Mouse (Mus musculus) kidney, postnatal 25 days (tissue): ENCODE measurements around the gene Casz1.

ENCODE experiments used
- DNase-seq, 2 experiments: peaks; one replicate each; pipeline ENCODE4 v3.0.0; 2021; ENCODE audit warnings: mixed read lengths in 2 of 2

Casz1 gene

GRCm38 (mm10) chr4:148879631-148880030, 75.4 kb downstream of the Casz1 start:
- no peak for DNase-seq

DNA sequence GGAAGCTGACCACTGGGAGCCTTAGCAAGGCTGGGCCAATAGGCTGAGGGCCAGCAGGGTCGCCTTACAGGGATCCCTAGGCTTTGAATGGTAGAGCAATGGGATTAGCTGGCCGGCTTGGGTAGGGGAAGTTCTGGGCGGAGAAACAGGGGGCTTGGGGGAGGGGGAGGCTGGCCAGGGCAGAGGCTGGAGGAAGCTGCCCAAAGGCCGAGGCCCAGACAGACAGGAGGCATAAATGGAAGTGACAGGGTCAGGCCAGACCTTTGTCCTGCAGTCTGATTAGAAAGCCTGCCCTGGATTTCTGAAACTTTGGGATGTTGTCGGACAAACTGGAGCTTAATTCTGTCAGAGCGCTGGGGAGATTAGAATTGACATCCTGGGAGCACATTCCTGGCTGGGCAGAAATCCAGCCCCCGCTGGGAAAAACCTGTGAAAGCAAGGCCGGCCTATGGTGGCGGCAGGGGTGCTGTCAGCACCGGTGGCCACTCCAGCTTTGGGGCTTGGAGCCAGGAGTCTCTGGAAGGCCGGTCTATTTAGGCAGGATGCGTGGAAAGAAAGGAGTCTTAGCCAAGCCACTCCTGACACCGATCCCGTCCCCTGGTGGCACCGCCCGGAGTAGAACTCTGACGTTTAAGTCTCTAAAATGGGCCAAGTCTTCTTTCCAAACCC, 76.9 kb downstream of the Casz1 start:
- peak; percentile 38 to 71 for DNase-seq

DNA sequence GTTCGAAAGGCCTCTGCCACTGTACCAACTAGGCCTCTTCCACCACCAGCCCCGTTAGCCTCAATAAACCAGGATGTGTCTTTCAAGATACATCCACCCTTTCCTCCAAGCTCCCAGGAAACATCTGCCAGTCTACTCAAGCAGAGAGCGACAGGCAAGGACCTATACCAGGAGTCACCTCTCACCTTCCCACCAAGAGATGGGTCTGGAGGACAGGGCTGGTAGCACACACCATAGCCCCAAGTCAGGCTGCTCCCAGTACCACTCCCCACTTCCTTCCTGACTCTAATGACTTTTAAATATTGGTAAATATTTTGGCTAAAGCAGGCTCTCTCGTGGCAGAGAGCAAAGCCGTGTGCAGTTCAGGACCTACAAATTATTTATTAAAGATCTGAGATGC, 77.6 kb downstream of the Casz1 start:
- no peak for DNase-seq

DNA sequence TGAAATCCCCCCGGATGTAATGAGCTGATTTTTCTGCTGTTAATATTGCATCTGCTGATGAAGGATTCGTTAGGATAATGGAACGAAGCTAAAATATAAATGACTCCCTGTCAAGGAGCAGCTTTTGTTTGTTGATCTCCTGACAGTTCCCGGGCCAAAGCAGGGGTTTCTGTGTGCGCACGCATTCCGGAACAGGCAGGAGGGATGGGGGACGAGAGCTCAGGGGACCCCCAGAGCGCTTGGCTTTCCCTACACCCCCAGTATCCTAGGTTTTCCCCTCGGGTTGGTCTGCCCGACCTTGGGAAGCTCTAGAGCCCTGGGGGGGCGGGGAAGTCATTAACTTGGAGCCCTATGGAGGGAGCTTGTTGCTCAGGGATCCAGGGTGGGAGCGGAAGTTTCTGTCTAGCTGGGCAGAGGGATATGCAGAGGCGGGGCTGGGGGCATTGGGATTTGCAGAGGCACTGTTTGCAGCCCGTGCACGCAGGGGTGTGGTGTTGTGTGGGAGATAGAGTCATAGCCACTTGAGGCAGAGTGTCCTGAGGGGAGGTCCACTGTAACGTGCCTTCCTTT, 78.2 kb downstream of the Casz1 start:
- no peak for DNase-seq

- DNase-seq: no peak
Observed at GRCm38 (mm10) chr4:148884596-148884995, 80.4 kb downstream of the Casz1 start.

DNA sequence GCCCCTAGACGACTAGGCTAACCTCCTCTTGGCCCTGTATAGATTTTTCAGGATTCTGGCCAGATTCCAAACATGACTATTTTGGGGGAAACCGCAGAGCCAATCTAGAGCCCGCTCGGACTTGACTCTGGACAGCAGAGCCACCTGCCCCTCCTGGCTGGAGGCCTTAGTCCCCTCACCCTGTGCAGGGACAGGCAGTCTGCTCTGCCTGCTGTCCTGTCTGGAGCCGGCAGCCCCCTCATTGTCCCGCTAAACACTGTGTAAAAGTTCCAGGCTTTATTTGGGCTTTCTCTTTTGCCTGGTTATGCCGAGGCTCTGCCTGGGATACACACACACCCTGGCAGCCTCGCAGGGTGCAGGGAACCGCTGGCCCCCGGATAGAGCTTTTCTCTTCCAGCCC, 81.2 kb downstream of the Casz1 start:
- no peak for DNase-seq

DNA sequence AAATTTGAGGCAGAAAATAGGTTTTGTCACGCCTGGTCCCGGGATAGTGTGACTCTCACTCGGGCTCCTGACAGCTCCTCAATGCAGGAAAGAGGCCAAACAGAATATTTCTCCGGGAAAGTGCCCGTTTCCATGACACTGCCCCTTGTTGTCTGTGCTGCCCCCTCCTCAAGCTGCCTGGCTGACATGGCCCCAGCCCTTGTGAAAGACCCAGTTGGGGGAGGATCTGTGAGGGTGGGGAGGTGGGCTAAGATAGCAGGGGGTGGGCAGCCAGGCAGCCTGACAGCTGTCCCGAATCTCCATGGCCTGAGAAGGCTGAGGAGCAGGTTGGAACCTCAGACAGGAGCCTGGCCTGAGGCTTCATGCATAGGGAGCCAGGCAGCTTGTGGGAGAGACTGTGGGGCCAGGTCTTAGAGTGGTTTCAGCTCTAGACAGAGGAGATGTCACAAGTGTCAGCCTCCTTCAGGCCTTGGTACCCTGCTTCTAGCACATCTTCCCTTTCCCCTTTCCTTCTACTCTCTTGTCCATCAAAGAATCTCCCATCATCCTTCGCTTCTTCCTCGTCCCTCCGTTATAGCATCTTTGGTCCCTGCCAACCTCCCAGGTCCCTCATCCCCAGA, 81.8 kb downstream of the Casz1 start:
- DNase-seq: no peak

GRCm38 (mm10) chr4:148888229-148888628, 84.0 kb downstream of the Casz1 start:
- DNase-seq: no peak

- no peak for DNase-seq
Observed at GRCm38 (mm10) chr4:148889011-148889410, 84.8 kb downstream of the Casz1 start.

- no peak for DNase-seq
Observed at GRCm38 (mm10) chr4:148890442-148890841, 86.2 kb downstream of the Casz1 start.

DNA sequence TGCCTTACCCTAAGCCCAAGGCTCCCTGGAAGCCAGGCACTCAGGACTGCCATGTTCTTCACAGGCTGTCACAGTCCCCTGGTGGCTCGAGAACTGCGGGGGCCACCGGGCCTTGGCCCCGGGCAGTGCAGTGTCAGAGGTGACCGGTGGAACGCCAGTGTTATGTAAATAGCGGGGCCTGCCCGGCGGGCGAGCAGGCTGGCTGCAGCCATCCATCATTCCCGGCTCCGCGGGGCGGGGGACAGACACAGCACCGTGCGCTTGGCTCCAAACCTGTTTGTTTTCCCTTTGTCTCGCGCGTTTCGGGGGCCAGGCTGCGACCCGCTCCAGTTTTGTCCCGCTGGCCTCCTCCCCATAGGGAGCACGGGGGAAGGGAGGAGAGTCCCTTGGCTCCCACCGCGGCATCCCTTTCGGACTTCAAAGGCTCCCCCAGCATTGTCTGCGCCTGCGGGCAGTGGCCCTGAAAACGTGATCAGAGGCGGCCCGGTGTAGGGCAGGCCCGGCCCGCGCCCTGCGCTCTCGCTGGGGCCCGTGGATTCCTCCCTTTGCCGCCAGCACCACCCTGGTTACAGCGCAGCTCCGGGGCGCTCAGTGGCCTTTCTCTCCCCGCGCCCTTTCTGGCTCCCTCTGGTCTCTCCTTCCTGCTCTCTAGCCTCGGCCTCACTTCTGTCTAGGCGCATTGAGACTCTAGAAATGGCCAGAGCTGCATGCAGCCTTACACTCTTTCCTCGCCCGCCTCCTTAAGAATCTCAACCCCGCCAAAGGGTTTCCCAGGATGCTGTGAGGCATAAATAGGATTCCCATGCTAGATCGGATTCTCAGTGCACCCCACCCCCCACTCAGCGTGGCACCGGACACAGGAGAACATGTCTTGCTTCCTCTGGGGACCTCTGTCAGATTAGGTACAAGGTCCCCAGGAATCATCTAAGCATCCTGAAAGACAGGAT, 86.9 kb downstream of the Casz1 start:
- peak; percentile 35 to 71 for DNase-seq

DNA sequence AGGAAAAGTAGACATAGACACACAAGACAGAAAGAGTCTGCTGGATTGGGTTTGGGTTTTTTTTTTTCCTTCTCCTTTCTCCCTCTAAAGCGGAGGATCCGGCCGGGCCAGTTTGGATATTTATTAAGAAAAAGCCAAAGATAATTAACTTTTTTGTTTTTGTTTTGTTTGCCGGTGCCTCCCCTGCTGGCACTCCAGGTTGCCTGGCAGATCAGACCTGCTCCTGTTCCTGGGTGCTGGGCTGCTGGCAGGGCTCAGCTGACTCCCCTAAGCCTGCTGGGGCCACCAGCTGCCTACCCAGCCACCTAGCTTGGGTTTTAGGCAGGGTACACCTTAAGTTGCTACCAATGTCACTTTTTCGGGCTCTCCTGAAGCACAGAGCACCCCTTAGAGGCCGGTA, 91.9 kb downstream of the Casz1 start:
- peak in 1 of 2 experiments; percentile 63 for DNase-seq

DNA sequence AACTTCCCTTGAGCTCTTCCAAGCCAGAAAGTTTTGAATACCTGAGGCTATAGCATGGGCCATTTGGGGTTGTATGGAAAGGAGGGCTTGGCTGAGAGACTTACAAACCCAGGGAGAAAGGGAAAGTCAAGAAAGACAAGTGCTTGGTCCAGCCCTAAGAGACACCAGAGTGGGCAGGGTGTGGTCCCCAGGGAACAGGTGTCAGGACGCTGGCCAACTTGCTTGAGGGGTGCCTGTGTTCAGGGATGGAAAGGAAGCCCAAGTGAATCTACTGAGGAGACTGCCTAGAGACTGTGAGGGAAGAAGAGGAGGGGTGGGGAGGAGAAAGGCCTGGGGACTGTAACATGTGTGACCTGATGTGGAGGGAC, 95.7 kb downstream of the Casz1 start:
- no peak for DNase-seq

DNA sequence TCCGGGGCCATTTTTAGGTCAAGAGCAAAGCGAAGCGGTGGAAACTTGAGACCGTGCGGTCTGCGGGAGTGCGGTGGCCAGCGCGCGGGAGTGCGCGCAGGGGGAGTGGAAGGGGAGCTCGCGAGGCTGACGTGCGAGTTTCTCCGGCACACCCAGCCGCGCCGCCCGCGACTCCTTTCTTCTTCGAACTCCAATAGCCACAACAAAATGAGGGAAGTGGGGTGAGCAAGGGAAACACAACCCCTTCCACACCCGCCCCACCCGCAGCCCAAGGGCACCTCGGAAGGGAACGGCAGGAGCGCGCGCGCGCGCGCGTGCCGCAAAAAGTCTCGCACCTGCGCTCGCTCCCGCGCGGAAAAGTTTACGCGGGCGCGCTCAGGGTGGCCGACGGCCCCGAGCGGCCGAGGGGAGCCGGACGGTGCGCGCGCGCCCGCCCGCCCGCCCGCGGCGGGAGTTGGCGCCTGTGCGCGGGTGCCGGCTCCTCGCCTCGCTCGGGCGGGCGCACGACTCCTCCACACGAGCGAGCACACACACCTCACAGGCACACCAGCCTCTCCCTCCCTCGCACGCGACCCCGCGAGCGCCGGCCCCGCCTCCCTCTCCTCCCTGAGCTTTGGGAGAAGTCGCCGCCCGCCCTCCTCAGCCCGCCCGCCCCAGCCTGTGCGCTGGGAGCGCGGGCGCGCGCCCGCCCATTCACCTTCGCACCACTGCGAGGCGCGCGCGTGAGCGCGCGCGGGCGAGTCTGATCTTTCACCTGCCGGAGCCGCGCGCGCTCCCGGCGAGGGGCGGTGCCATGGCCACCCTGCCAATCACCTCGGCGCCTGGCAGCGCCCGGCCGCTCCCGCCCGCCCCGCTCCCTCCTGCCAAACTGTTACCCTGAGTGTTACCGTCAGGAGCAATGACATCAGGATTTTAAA, 96.3 kb downstream of the Casz1 start:
- peak; percentile 88 to 95 for DNase-seq

DNA sequence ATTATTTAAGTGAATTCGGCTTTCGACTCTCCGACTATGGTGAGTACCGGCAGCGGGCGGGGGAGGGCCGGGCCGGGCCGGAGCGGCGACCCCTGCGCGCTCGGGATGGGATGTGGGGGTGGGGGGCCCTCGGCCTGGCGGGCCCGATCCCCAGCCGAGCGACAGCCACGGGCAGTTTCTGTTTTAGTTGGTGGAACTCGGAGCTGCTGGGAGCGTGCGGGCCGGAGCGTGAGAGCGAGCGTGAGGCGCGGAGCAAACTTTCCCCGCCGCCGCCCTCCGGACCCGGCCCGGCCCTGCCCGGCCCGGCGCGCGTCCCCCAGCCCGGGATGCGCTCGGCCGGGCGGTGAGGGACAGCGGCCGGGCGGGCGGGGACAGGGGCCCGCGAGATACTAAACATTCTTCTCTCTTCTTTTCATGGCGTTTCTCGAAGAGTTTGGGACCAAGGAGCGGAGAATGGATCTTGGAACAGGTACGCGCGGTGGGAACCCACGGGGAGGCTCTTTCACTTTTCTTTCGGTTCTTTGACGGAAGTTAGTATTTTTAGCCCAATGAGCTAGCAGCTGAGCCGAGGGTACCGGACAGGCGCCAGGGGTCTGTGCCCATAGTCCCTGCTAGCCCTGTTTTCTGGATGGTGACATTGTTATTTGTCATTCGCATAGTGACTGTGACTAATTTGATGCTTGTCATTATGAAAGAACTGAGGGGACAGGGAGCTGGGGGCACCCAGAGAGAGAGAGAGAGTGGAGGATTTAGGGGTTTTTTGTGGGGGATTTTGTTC, 97.2 kb downstream of the Casz1 start:
- peak in 1 of 2 experiments; percentile 65 for DNase-seq

DNA sequence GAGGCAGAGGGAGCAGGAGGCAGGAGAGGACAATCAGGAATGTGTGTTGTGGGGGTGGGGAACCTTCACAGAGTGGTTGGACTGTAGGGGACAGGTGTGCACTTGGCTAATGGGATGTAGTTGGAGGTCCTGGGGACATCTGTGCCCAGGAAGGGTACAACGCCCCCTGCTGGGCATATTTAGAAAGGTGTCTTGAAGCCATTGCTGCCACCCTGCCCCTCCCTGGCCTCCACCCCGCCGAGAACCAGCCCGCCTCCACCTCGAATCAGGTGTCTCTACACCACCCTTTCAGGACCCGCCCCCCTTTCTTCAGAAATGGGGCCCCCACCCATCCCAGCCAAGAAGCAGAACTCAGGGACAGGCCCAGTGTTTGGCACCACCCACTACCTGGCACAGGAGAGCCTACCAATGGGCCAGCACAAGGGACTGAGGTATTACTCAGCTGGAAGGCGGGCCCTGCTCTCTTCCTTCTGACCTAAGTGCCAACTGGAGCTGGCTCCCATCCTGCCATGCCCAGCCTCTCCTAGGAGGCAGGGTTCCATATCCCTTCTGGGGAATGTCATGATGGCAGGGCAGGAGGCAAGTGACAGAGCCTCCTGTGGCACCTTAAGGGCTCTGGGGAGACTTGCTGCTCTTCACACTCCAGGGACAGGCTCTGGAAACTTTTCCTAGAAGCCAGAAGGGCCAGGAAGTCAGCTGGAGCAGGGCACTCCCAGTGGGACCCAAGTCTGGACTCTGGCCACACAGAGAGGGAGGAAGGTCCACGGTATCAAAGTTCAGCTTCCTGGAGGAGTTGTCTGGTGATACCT, 98.9 kb downstream of the Casz1 start:
- peak; percentile 85 to 93 for DNase-seq

GRCm38 (mm10) chr4:148905295-148905694, 101.1 kb downstream of the Casz1 start:
- no peak for DNase-seq

DNA sequence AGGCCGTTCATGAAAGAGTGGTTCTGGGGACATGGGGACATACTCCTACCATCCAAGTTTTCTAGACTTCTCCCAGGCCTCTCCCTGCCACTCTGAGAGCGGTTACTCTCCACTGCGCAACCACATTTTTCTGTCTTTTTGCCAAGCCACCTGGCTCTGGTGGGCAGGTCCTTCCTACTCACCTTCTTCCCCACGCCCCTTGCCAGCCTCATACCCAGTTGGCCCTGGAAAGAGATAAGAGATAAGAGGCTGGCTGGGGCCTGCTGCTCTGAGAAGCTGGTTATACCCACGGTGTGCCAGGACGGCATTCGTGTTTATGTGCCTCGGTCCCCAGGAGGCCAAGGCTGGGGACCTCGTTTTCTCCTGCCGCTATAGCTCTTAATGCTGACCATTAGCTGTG, 102.6 kb downstream of the Casz1 start:
- peak; percentile 44 to 82 for DNase-seq

GRCm38 (mm10) chr4:148908214-148908681, 104.0 kb downstream of the Casz1 start:
- peak; percentile 89 to 96 for DNase-seq
